Mouse (Mus musculus) neural tube, embryonic 14.5 days (tissue): ENCODE data around the gene Nmral1. TPM values are rescaled to one million over a fixed set of nuclear protein-coding genes. Genes with fewer than 3 reads are reported as not detected.
A peak's percentile ranks its signal among the peaks of the same experiment; 100 is the strongest.
"Not testable (repeated sequence)": the region's sequence is repeated elsewhere in the genome, so short reads cannot be mapped to it uniquely, and the experiment has no call there.

ENCODE experiments used
- ATAC-seq: fragments of 200-750 bp; cut with Nextera tagmentation; 2 replicates; pipeline ENCODE4 v1.8.0; 2017; ENCODE audit warnings: low read depth, mild to moderate bottlenecking, moderate TSS enrichment, moderate library complexity
- H3K27ac ChIP-seq: fragments of 300-500 bp; sonication (generic); 2 replicates; pipeline ENCODE4 v1.5.1; 2014; ENCODE audit warnings: low read depth, mild to moderate bottlenecking, control low read depth, low read length, moderate library complexity, mixed read lengths
- H3K27me3 ChIP-seq: fragments of 300-500 bp; sonication (generic); 2 replicates; pipeline ENCODE4 v1.6.1; 2014; ENCODE audit warnings: low read length; ENCODE audit not compliant: control insufficient read depth, insufficient read depth
- H3K36me3 ChIP-seq: fragments of 300-500 bp; sonication (generic); 2 replicates; pipeline ENCODE4 v1.6.1; 2014; ENCODE audit warnings: low read length, mixed read lengths; ENCODE audit not compliant: control insufficient read depth, insufficient read depth
- H3K4me1 ChIP-seq: fragments of 300-500 bp; sonication (generic); 2 replicates; pipeline ENCODE4 v1.6.1; 2014; ENCODE audit warnings: low read length; ENCODE audit not compliant: control insufficient read depth, insufficient read depth
- H3K4me2 ChIP-seq: fragments of 300-500 bp; sonication (generic); 2 replicates; pipeline ENCODE4 v1.6.1; 2014; ENCODE audit warnings: mild to moderate bottlenecking, low read depth, low read length, control low read depth
- H3K4me3 ChIP-seq: fragments of 300-500 bp; sonication (generic); 2 replicates; pipeline ENCODE4 v1.5.1; 2014; ENCODE audit warnings: low read depth, low read length, control low read depth, mixed read lengths
- H3K9ac ChIP-seq: fragments of 300-500 bp; sonication (generic); replicated peaks from 2 replicates; pipeline ENCODE4 v1.6.1; 2014; ENCODE audit warnings: low read depth, mild to moderate bottlenecking, control low read depth, low read length, mixed read lengths
- H3K9me3 ChIP-seq: fragments of 300-500 bp; sonication (generic); 2 replicates; pipeline ENCODE4 v1.6.1; 2016; ENCODE audit warnings: low read length; ENCODE audit not compliant: control insufficient read depth
- WGBS: fragments of 180-500 bp; shearing (Covaris S2); extraction: QIAGEN DNeasy Blood & Tissue Kit; methylation state at CpG from one replicate; pipeline ENCODE4 v1.1.7; 2014; 5-methylcytosine and 5-hydroxymethylcytosine counted together
- polyA plus RNA-seq: library from polyadenylated mRNA; unstranded; fragments of >200 nt; fragmentation: Nextera tagmentation; extraction: Ambion mirVana; gene quantifications from 2 replicates; pipeline ENCODE4 v1.2.1, GENCODE M21; 2014

Nmral1 gene
- polyA plus RNA-seq, 1 experiment from 2014 or later = 63.7 TPM

DNA sequence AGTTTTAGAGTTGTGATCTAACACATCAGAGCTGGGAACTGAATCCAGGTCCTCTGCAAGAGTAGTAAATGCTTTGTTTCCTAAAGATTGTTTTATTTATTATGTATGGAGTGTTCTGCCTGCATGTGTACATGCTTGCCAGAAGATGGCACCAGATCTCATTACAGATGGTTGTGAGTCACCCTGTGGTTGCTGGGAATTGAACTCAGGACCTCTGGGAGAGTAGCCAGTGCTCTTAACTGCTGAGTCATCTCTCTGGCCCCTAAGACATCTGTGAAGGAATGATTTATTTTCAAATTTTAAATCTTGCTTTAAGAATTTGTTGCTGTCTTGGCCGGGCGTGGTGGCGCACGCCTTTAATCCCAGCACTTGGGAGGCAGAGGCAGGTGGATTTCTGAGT is 29.8 kb downstream of the Nmral1 start:
- H3K27me3 ChIP-seq, H3K4me3 ChIP-seq, H3K4me2 ChIP-seq, ATAC-seq, H3K27ac ChIP-seq, H3K9ac ChIP-seq, H3K9me3 ChIP-seq: not testable (repeated sequence)
- Histone ChIP-seq H3K4me1 (peaks cover 11% of the 10 kb centered on the region), H3K36me3 (peaks cover 51% of the 10 kb centered on the region)
- 97% methylated on average over 4 of the region's 4 CpGs for WGBS

DNA sequence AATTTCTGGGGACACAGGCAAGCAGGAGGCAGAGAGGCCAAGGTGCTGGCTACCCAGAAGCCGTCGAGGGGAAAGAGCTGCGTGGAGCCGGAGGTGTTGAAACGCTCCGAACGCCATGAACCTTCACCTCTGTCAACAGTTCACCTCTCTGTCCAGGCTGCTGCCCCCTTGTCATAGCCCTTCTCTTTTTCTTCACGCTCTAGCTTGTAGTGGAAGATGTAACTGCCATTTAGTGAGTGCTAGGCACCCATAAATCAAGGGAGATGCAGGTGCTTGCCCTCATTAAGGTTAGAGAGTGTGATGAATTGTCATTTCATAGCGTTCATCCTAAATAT is 34.7 kb downstream of the Nmral1 start:
- ATAC-seq = peak; percentile 10; the same call in 1 of the 2 replicates

DNA sequence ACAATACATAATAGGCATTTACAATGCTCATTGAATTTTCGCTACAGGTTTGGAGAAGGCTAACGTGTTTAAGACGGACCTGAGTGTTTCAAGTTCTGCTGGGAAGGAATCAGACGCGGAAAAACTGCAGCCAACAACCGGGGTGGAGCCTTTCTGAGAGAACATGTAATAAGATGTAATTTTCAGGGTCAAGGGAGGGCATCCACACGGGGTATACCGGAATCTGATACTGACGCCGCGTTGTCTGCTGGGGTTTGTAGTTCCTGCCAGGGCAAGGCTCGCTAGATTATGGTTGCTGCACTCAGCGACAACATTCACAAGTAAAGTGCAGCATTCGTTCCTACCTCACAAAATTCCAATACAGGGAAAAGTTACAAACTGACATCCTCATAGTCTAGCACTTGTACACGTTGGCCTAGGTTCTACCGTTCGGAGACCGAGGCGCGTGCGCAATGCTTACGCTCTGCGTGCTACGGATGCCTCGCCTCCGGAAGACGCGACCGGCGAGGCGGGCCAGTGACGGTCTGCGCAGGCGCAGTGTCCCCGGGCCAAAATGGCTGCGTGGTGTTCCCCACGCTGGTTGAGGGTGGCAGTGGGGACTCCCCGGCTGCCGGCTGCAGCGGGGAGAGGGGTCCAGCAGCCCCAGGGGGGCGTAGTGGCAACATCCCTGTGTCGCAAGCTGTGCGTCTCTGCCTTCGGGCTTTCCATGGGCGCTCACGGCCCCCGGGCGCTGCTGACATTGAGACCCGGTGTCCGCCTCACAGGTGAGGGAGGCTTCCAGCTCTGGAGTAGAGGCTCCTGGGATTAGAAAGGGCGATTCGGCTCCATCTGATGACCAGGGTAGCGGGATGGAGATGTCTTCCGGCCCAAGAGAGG is 35.3 kb downstream of the Nmral1 start:
- peak overlapping the region; percentile 69 for H3K9ac ChIP-seq
- ATAC-seq = peak; percentile 88
- WGBS = under 1% methylated on average over 54 of the region's 54 CpGs
- H3K4me3 ChIP-seq = peak overlapping the region; percentile 73
- H3K27ac ChIP-seq = peak overlapping the region; percentile 28; the same call in 1 of the 2 replicates
- peak overlapping the region; percentile 56 for H3K4me2 ChIP-seq
- H3K36me3 ChIP-seq = peaks cover 16% of the 10 kb centered on the region
- no peaks in the 10 kb centered on the region for H3K9me3 ChIP-seq
- peaks cover 17% of the 10 kb centered on the region for H3K4me1 ChIP-seq
- no peaks in the 10 kb centered on the region for H3K27me3 ChIP-seq

More for the DNA sequence above, 34.7 kb downstream of the Nmral1 start:
- 3% methylated on average over 9 of the region's 9 CpGs for WGBS
- no peak overlapping the region for H3K27ac ChIP-seq
- H3K9ac ChIP-seq = peak overlapping the region; percentile 69
- H3K4me2 ChIP-seq = peak overlapping the region; percentile 56
- H3K9me3 ChIP-seq = no peaks in the 10 kb centered on the region
- H3K27me3 ChIP-seq = no peaks in the 10 kb centered on the region
- peak overlapping the region; percentile 73 for H3K4me3 ChIP-seq
- peaks cover 14% of the 10 kb centered on the region for H3K4me1 ChIP-seq
- peaks cover 21% of the 10 kb centered on the region for H3K36me3 ChIP-seq

DNA sequence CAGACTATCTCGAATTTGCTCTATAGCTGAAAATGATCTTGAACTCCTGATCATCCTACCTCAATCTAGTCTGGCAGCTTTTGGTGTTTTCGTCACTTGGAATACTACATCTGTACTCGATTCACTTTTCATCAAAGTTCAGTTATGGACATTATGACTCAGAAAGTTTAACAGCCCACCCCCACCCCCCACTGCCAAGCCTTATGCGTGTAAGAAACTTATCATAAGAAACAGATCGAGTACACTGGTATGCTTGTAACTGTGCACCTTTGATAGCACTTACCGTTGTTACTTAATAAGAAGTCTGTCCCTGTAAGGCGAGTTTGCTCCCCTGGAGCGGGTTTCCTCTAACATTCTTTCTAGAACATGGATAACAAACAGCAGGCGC is 36.0 kb downstream of the Nmral1 start:
- WGBS = 33% methylated on average over 9 of the region's 9 CpGs
- no peaks in the 10 kb centered on the region for H3K9me3 ChIP-seq
- peak overlapping the region; percentile 56 for H3K4me2 ChIP-seq
- peaks cover 12% of the 10 kb centered on the region for H3K36me3 ChIP-seq
- no peak for ATAC-seq
- H3K4me3 ChIP-seq = peak overlapping the region; percentile 73
- H3K27ac ChIP-seq = peak overlapping the region; percentile 28; the same call in 1 of the 2 replicates
- H3K27me3 ChIP-seq = no peaks in the 10 kb centered on the region
- H3K9ac ChIP-seq = peak overlapping the region; percentile 69
- H3K4me1 ChIP-seq = peaks cover 21% of the 10 kb centered on the region

DNA sequence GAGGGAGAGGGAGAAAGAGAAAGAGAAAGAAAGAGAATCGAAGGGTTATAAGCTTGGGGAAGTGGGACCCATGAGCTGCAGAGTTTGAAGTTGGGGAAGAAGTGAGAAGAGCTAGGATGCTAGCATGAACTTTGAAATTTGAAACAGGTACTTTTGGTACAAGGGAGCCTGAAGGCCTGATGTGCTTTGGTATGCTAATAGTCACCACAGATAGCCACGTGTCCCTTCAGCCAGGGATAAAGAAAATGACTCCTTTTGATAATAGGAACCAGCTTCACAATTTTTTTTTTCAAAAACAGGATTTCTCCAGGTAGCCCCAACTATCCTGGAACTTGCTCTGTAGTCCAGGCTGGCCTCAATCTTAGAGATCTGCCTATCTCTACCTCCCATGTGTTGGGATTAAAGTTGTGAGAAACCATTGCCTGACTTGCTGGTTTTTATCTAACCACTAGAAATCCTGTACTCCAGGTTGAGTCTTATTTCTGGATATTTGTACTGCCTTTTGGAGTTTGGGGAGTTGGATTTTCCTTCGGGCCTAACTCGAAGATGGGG is 36.5 kb downstream of the Nmral1 start:
- WGBS = 70% methylated on average over 4 of the region's 4 CpGs
- Histone ChIP-seq H3K9ac (no peak overlapping the region), H3K4me3 (no peak overlapping the region), H3K4me1 (peaks cover 21% of the 10 kb centered on the region), H3K27me3 (no peaks in the 10 kb centered on the region), H3K9me3 (no peaks in the 10 kb centered on the region), H3K4me2 (peak overlapping the region; percentile 56; the same call in 1 of the 2 replicates), H3K36me3 (peaks cover 8% of the 10 kb centered on the region), H3K27ac (no peak overlapping the region)
- ATAC-seq = no peak

DNA sequence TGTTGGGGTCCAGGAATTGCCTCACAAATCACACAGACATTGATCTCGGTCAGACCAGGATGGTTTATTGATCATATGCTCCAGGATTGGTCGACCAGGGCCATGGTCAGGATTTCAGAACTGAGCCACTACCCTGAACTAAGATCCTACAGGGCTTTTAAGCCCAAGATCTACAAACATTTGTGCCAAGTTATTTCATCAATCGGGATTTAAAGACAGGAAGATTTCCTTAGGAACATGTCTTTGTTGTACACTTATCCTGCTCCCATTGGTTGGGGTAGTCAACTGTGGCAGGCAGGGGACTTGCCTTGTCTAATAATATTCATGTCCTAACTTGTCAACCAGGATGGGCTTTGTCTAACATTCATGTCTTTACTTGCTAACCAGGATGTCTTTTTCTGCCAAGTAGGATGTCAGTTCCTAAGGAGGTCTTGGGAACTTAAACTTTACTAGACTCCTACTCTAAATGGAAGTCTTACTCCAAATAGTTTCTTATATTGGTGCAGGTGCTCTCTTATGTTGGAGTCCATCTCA is 38.2 kb downstream of the Nmral1 start:
- ATAC-seq, H3K36me3 ChIP-seq, H3K27ac ChIP-seq, H3K9me3 ChIP-seq, H3K9ac ChIP-seq, H3K27me3 ChIP-seq, H3K4me2 ChIP-seq, H3K4me3 ChIP-seq: not testable (repeated sequence)
- WGBS = 84% methylated on average over 3 of the region's 3 CpGs
- H3K4me1 ChIP-seq = peaks cover 21% of the 10 kb centered on the region

DNA sequence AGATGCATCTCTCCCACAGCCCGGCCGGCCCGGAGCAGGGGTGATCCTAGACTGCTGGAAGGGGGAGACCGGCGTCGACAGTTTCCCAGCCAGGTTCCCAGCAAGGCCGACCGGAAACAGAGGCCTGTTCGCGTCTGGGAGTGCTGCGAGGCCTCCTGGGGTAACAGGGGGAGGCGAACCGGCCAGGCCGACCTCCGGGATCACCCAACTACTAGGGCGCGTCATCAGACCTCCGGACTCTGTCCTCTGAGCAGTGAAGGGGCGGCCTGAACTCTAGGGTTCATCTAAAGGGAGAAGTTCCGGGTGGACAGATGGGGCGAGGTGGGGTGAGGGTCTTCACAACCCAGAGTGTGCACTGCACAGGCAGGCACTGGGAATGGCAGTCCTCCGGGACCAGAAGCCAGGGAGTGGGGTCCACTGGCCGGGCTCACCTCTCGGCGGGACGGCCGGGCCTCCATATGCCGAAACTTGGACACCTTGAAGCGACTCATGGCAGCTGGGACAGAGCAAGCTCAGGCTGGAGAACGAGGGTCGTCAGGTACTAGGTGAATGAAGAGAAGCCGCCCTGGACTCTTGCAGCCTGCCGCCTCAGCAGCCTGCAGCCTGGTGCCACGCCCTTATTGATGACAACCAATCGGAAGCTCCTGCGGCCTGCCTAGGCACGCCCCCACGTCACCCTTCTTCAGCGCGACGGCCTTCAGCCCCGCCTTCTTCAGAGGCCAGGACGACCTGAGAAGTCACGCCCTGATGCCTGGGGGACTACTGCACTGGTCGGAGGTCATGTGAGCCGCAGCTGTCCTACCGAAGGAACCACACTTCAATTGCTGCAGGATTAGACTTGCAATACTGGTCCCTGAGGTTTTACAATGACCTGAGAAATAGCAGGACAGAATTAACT is 39.8 kb downstream of the Nmral1 start, which contains the start of gene Coro7:
Gene Coro7, minus strand, starts transcription at position 657 of the 898 bp plus-strand sequence.
- H3K27me3 ChIP-seq = no peaks in the 10 kb centered on the region
- under 1% methylated on average over 47 of the region's 47 CpGs for WGBS
- ATAC-seq = peak; percentile 92
- peak within 1 kb of the TSS; percentile 94 for H3K4me2 ChIP-seq
- peak within 1 kb of the TSS; percentile 71 for H3K9ac ChIP-seq
- H3K4me3 ChIP-seq = peak within 1 kb of the TSS; percentile 66
- H3K36me3 ChIP-seq = 0 out of 2 replicates have a peak, but pooled peaks cover 8% of the 10 kb centered on the region
- H3K9me3 ChIP-seq = no peaks in the 10 kb centered on the region
- H3K4me1 ChIP-seq = peaks cover 11% of the 10 kb centered on the region
- 0 out of 2 replicates have a peak within 1 kb of the TSS, but pooled peaks have one; percentile 66 for H3K27ac ChIP-seq

DNA sequence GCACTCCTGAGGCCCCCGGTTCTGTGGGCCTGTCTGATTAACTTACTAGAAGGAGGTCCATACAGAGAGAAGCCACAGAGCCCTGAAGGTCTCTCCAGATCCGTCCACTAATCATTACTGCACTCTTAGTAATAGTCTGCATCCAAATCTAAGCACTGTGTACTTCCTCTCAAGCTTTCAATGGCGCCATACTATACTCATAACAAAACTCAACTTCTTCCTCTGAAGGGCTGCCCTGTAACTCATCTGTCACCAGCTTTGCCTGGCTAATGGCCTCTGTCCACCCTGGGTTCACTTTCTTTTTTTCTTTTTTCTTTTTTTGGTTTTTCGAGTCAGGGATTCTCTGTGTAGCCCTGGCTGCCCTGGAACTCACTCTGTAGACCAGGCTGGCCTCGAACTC is 41.1 kb downstream of the Nmral1 start:
- H3K9ac ChIP-seq = no peak overlapping the region
- no peak for ATAC-seq

More for the DNA sequence above, 41.1 kb downstream of the Nmral1 start:
- WGBS = 88% methylated on average over 5 of the region's 5 CpGs
- no peak overlapping the region for H3K27ac ChIP-seq
- no peaks in the 10 kb centered on the region for H3K27me3 ChIP-seq
- H3K4me3 ChIP-seq = no peak overlapping the region
- 0 out of 2 replicates have a peak, but pooled peaks cover 8% of the 10 kb centered on the region for H3K36me3 ChIP-seq
- no peak overlapping the region for H3K4me2 ChIP-seq
- H3K4me1 ChIP-seq = peaks cover 11% of the 10 kb centered on the region
- no peaks in the 10 kb centered on the region for H3K9me3 ChIP-seq
